Mouse (Mus musculus) cerebral cortex, adult 2 months (tissue): ENCODE measurements around the gene Tbrg4.

Experiments used
- WGBS: fragments of 180-500 bp; shearing (Covaris S2); methylation state at CpG from one replicate; pipeline ENCODE4 v1.1.7; 2018; 5-methylcytosine and 5-hydroxymethylcytosine counted together

Gene Tbrg4

DNA sequence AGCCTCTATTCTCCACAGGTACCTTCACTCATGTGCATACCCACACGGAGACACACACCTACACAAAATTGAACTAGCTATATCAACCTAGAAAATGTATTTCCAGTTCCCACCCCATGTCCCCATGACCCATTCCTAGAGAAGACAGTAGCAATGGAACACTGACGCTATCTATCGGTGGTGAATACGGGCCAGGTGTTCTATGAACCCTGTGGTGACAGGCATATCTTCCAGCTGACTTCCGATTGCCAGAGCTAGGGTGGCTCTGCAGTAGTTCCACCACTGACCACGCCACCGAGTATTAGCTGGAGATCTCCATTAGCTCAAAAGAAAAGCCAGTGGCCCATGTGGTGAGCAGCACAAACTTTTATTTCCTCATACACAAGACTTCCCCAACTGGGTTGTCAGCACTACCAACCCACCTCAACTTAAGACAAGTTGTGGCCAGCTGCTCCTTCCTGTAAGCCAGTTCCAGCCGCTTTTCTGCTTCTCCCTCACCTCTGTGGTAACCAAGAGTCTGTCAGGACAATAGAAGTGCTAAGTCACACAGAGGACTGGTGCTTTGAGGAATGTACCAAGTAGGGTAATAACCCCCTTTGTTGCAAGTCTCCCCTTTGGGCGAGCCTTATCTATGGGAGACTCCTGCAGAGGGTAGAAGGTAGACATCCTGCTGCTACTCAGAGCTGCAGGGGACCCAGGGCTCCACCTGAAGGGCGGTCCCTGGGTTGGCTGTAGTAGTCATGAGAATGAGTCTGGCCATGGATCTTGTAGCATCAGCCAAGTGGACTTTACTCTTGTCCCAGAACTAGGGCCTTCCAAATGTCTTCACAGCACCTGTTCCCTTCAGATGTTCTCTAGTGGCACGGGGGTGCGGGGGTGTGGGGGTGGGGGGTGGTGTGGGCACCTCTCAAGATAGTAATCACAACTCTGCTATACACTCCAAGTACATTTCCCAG lies 10.3 kb downstream of the Tbrg4 start:
- WGBS = 87% methylated on average over 12 of the region's 12 CpGs

DNA sequence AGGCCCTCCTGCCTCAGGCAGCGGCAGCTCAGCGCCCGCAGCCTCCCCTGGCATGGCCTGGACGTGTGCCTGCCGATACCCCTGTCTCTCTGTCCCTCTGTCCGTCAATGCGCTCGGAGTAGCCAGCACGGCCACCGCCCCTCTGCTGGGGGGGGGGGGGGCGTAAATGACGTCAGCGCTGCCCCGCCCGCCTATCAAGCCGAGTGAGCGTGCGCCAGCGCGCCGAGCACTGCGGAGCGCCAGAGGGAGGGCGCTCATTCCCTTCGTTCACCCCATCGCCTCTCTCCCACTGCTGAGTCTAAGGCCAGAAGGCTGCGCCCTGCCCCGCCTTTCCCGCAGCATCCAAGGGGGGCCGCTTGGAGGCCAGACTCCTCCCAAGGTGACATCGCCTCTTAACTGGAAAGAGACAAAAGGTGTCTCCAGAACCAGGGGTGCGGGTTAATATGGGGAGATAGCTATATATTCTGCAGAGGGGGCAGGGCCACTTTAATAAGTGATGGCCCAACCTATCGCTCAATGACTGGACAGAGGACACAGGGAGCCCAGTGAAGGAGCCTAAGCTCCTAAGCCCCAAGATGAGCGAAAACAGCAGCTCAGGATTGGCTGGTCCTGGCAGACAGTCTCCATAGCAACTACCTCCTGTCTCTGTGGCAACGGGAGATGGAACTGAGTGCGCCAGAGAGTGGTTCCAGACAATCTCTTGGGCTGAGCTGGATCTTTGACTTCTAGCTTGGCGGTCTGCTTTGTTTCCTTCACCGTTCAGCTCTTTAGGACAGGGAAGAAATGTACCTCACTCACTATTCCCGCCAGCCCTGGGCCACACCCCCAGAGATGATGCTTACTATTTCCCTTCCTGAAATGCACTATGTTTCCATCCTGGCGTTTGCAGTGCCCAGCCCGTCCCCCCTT lies 20.1 kb downstream of the Tbrg4 start, which contains the start of gene Nacad:
Gene Nacad (minus strand): TSS at position 563 of the 909 bp plus-strand sequence.
- WGBS = 2% methylated on average over 35 of the region's 41 CpGs

DNA sequence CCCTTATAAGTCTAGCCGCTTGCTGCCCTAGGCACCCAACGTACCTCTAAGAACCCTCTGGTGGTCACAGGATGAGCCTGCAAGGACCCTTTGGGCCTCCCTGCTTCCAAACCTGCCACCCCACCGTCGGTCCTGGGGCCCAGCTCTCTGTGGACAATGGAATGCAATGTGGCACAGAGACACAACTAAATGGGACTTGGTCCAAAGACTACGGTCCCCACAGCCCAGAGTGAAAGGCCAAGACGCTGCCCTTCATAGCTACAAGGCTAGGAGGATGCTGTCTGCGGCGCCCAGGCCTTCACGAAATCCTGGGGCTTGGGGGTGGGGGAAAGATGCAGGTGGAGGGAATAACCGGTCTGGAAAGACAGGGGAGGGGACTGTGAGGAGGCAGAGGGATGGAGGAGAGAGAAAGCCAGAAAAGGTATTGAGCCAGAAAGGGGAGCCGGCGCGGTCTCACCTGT lies 20.8 kb downstream of the Tbrg4 start:
- WGBS = 10% methylated on average over 13 of the region's 13 CpGs

DNA sequence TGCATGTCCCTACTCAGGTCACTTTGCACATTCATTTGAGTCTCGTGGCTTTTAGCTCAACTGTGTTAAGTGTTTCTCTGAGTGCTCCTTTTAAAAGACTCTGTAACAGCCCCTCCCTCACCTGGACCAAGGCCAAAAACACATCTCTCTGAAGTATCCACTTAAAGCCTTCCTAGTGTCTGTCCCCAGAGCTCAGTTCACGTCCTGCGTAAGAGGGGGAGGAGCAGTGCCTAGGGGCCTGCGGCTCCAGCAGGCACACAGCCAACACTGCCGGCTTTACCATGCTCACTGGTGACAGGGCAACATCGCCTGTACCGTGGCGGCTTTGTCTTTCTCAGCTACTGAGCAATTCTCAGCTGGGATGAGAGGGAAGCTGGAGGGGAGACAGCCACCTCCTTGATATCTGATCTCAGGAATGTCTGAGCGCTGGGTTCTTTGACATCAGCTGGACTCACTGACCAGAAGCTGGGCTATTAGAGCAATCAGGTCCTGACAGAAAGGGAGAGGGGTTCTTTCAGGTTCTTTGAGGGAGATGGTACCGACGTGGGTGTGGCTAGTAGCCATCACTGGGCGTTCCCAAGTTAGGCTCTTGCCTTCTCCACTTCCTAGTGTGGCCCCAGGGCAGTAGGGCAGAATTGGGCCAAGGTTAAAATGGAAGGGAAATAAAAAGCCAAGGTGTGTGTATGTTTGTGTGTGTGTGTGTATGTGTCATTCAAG lies 21.8 kb downstream of the Tbrg4 start:
- WGBS = 7% methylated on average over 12 of the region's 12 CpGs

DNA sequence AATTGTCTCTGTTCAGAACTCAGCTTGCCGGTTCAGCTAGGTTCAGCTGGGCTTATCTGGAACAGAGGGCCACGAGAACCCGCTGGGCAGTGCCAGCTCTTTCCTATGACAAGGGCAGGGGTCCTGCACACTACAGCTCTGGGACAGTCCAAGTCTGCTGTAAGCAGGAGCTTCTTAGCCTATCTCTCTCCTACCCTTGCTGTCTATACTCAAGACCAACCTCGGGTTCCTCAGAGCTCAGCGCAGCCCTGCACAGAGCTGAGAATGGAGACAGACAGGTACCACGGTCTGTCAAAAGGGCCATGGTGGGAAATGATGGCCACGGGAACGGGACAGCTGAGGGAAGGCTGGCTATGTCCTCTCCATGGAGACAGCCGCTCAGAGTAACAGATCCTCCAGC lies 22.6 kb downstream of the Tbrg4 start:
- 53% methylated on average over 9 of the region's 9 CpGs for WGBS

DNA sequence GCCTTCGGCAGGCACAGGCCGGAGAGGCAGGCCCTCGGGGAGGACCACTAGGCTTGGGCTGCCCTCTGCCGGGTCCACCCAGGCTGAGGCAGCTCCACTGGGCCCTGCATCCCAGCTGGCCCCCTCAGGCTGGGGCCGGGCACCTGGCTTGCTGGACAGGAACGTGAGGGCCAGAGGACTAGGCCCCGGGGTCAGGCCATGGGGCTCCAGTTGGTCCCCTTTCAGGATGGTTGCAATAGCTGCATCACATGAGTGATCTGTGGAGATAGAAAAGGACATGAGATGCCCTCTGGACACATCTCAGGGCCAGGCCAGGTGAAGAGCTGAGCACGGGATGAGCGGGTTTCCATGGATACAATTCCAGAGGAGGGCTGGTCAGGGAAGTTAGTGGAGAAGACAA lies 23.2 kb downstream of the Tbrg4 start:
- 79% methylated on average over 9 of the region's 9 CpGs for WGBS

DNA sequence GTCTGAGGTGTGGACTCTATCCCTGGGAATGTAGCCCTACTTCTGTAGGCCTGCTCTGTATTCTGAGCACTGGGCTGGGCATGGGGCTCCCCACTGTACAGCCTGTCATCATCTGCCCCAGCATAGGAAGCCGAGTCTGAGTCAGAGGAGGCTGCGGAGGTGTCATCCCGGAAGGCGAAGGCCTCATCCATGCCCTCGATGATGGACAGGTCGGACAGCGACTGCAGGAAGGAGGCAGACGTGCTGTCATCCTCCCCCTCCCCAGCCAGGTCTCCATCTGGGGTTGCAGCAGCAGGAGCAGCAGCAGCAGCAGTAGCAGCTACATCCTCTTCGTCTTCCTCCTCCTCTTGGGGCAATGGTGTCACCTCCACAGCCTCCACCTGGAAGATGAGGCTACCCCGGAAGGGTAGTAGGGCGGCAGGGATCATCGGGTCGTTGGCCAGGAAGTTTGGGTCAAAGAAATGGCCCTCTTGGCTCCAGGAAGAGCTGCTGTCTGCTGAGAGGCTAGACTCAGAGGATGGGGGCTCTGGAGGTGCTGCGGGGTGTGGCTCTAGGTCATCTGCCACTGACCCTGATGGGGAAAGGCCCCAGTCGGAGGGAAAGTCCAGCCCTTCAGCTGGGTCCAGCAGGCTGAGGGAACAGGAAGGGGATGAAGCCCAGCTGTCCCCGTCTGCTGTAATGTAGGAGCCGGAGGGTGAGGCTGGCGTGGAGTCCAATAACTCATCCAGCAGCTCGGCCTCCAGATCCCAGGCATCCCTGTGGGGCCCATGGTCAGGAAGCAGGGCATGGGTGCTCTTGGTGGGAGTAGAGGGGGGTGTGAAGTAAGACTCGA lies 24.0 kb downstream of the Tbrg4 start:
- 60% methylated on average over 20 of the region's 20 CpGs for WGBS

DNA sequence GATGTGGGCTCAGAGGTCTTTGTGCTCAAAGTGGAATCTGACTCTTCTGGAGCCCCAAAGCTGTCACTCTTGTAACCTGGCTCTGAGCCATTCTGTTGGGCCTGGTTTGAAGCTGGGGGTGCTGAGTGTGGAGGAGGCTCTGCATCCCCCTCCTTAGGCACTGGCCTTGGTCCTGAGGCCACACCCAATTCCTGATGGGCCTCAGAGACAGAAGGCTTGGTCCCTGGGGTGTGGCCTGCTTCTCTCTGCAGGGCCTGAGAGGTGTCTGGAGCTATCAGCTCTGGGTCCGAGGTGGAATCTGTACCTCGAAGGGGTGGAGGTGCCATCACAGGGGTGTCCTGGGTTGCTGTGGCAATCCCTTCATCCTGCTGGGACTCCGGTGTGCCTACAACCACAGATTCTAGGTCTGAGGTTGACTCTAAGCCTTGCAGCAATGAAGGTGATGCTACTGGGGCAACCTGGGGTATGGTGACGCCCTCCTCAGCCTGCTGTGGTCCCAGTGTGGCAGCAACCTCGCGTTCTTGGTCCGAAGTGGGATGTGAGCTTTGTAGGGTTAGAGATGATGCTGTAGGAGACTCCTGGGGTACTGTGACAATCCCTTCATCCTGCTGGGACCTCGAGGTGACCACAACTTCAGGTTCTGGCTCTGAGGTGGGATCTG lies 25.5 kb downstream of the Tbrg4 start:
- WGBS = 81% methylated on average over 8 of the region's 8 CpGs

DNA sequence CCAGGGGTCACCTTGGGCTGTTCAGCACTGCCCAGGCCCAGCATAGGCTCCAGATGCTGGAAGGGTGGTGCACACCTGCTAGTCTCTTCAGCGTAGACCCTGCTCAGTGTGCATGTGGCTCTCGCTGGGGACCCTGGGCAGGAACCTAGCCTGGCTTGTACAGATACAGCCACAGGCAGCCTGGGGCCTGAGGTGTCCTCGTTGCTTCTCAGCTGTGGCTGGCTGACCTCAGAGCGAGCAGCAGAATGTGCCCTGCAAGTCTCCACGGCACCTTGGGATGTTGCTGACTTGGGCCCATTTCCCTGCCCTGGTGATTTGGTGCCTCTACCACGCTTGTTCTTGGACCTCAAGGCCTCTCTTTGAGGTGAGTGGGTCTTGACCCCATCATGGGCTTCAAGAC lies 26.0 kb downstream of the Tbrg4 start:
- 70% methylated on average over 6 of the region's 6 CpGs for WGBS

DNA sequence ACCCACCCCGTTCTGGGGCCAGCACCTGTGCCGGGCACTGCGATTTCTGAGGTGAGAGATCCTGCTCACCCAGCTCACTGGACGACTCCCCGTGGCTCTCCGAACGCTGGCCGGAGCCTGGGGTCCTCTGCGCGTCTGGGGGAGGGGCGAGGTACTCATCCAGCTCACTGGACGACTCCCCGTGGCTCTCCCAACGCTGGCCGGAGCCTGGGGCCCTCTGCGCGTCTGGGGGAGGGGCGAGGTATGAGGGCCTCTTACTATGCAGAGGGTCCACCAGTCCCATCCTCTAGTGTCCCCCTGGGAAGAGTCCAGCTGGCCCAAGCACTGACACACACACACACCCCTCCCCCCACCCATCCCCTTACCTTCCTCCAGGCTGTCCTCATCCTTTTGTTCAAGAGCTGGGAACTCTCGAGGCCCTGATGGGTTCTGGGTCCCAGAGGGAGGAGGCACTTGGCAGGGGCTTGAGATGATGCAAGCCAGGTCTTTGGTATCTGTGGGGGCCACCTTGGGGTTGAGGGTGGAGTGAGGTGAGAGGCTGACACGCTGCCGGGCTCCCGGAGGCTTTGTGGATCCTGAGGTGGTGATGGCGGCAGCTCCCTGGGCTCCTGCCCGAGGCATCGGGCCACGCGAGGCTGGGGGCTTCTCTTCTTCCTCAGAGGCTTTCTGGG lies 26.7 kb downstream of the Tbrg4 start:
- WGBS = 22% methylated on average over 27 of the region's 27 CpGs

DNA sequence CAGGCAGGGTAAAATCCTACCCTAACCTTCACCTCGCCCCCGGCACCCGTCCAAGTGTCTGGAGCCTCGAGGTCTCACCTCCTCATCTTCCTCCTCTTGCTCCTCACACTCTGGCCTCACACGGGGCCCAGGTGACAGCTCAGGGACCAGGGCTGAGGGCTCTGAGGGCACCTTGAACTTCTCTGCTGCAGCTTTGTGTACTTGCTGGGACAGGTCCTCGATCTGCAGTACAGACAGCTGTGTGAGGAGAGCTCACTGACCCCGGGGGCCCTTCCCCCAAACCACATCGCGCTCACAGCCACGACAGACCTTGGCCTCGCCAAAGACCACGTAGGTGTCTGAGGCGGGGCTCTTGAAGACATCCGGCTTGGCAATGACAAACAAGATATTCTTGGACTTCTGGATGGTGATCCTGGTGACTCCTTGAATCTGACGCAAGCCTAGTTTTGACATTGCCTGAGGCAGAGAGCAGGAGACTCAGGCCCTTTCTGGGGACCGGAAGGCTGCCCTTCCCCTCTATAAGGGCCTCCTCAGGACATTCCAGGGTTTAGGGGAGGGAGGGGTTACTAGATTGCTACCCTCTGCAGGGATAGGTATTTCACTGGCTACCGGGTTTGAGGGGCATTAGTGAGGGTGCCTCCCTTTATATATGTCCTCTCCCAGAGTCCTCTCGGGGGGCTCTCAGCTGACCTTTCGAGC lies 27.5 kb downstream of the Tbrg4 start:
- WGBS = 51% methylated on average over 19 of the region's 19 CpGs

DNA sequence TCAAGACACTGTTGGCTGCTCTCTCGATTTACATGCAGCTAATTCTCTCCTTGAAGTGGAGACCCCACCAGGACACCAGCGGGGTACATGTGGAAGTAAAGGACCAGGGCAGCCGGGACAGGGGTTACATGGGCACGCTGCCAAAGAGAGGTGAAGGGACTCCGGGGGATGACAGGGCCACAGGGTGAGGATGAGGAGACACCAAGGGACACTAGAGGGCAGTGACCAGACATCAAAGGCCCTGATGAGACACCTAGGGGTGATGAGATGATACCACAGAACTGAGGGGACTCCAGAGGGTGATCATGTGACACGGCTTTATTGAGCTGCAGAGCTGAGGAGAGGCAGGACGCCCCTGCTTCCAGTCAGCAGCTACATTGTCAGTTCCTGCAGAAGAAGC lies 28.3 kb downstream of the Tbrg4 start:
- 67% methylated on average over 7 of the region's 7 CpGs for WGBS

DNA sequence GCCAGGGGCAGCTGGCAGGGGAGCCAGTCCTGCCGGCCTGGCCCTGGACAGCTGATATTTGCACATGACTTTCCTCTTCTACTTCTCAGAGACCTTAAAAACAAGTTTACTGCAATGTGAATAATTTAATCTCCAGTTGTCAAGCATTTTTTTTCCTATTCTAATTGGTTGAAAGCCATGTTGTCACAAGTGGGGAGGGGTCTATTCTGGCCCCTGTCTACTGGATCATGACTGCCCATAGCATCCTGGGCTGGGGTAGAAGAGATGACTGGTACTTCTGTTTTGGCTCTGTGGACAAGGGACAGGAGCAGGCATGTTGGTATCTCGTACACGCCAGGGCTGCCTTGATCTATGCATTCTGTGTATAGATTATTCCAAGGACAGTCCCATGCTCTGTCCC lies 29.3 kb downstream of the Tbrg4 start:
- 66% methylated on average over 3 of the region's 3 CpGs for WGBS

DNA sequence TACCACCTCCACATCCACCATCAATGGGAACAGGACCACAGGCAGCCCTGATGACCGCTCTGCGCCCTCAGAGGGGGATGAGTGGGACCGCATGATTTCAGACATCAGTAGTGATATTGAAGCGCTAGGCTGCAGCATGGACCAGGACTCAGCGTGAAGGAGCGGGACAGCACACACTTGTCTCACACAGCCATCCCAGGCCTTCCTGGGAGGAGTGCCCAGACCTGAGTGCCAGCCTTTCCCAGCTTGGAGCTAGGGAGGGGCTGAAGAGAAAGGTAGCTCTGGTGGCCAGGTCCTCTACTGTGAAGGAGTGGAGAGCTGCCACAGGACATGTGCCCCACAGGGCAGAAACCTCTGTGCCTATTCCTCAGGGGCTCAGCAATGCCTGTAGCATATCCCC lies 29.7 kb downstream of the Tbrg4 start:
- WGBS = 87% methylated on average over 6 of the region's 6 CpGs

DNA sequence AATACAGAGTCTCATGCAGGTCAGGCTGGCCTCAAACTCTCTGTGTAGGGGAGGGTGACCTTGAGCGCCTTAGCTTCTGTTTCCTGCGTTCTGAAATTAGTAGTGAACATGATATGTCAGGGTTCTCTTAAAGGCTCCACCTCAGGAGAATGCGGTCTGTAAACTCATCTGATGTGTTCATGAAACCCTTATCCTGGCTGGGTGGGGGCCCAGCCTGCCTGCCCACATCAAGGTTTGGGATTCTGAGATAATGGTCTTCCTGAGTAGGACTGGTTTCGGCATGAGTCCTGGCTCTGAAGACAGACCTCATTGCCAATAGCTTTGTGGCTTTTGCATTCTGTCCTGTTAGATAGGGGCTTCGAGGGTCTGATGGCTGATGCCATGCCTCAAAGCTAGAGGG lies 30.5 kb downstream of the Tbrg4 start:
- 85% methylated on average over 5 of the region's 5 CpGs for WGBS

DNA sequence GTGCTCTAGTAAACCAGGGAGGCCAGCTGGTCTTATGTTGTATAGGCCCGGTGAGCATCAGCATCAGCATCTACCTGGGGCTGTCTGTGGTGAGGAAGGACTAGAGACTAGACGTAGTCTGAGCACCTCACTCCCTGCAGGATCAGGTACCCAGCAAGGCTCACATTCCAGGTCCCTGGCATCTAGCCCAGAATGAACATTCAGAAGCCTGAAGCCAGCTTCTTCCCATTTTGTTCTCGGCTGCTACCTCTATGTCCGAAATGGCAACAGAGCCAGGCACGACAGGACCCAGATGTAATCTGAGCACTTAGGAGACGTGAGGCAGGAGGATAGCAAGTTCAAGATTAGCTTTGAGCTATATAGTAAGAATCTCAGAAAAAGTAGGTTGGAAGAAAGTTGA lies 31.0 kb downstream of the Tbrg4 start:
- WGBS = 61% methylated on average over 6 of the region's 6 CpGs

DNA sequence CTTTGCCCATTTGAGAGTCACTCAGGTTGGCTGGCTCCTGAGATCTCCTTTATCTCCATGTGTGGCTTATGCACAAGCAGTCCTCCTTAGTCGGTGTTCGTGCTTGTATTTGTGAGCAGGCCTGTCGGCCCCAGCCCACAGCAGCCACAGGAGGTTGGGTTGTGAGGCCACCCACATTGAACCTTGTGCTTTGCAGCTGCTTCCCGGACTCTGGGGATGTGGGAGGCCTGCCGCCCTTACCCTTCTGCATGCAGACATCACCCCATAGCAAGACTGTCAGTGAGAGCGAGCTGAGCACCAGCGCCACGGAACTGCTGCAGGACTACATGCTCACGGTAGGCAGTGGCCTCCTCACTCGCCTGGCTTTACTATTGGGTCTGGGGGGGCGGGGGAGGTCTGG lies 32.5 kb downstream of the Tbrg4 start:
- WGBS = 58% methylated on average over 11 of the region's 11 CpGs

DNA sequence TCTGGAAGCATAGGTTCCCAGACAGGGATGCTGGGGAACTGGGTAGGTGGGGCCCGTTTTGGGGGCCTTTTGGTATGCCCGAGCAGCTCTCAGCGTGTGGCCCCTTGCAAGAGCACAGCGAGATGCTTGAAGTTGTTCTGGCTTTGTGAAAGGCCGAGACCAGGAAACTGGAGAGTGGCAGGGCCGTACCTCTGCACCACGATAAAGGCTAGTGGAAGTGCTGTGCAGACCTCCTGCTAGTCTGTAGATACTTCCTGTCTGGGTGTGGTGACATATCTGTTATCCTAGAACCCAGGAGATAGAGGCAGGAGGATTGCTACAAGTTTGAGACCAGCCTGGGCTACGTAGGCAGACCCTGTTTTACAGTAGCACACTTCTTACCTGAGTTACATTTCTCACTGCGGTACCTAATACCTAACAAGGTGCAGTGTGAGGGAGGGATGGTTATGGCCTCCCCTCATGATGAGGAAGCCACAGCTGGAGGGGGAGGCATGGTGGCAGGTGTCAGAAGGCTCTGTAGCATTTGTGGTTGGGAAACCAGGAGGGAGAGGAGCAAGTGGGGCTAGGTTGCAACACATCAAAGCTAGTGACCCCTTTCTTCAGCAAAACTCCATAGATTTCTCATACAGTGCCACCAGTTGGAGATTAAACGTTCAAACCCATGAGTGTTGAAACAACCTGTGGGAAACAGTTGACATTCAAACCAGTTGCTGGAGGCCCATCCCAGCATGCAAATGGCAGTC lies 34.8 kb downstream of the Tbrg4 start:
- 84% methylated on average over 10 of the region's 10 CpGs for WGBS
